Mouse (Mus musculus) left cerebral cortex, adult 9 months (tissue): ENCODE measurements around the gene Cul7.

ENCODE experiments used
- DNase-seq, 2 experiments: peaks; one replicate each; pipeline ENCODE4 v3.0.0; 2022; ENCODE audit warnings: low spot score in 2 of 2

Gene Cul7

GRCm38 (mm10) chr17:46650232-46651031 is at the start of gene Cul7:
Cul7 (plus strand) TSS chr17:46650337.
- DNase-seq, result peak; percentile 79 to 87

GRCm38 (mm10) chr17:46600569-46600968 is 49.6 kb upstream of the Cul7 start:
- DNase-seq, result no peak

- no peak for DNase-seq
Observed at GRCm38 (mm10) chr17:46602212-46602611, 47.9 kb upstream of the Cul7 start.

GRCm38 (mm10) chr17:46603229-46603628 is 46.9 kb upstream of the Cul7 start:
- DNase-seq, result no peak

- DNase-seq, result no peak
Observed at GRCm38 (mm10) chr17:46605126-46605525, 45.0 kb upstream of the Cul7 start.

GRCm38 (mm10) chr17:46605987-46606386 is 44.1 kb upstream of the Cul7 start:
- peak in 1 of 2 experiments; percentile 42 for DNase-seq

- no peak for DNase-seq
Observed at GRCm38 (mm10) chr17:46609721-46610514, 40.2 kb upstream of the Cul7 start.

- no peak for DNase-seq
Observed at GRCm38 (mm10) chr17:46611316-46611715, 38.8 kb upstream of the Cul7 start.

- no peak for DNase-seq
Observed at GRCm38 (mm10) chr17:46612189-46612588, 37.9 kb upstream of the Cul7 start.

GRCm38 (mm10) chr17:46612820-46613219 is 37.3 kb upstream of the Cul7 start:
- DNase-seq, result no peak

GRCm38 (mm10) chr17:46613229-46613628 is 36.9 kb upstream of the Cul7 start:
- DNase-seq, result no peak

- DNase-seq, result no peak
Observed at GRCm38 (mm10) chr17:46617799-46618198, 32.3 kb upstream of the Cul7 start.

- DNase-seq, result no peak
Observed at GRCm38 (mm10) chr17:46618394-46618768, 31.8 kb upstream of the Cul7 start.

GRCm38 (mm10) chr17:46618769-46619682 is 31.1 kb upstream of the Cul7 start:
- no peak for DNase-seq

- DNase-seq, result no peak
Observed at GRCm38 (mm10) chr17:46619683-46620357, 30.3 kb upstream of the Cul7 start.

GRCm38 (mm10) chr17:46621324-46621723 is 28.8 kb upstream of the Cul7 start:
- peak in 1 of 2 experiments; percentile 56 for DNase-seq

- DNase-seq, result no peak
Observed at GRCm38 (mm10) chr17:46622269-46622668, 27.9 kb upstream of the Cul7 start.

- no peak for DNase-seq
Observed at GRCm38 (mm10) chr17:46623819-46624557, 26.1 kb upstream of the Cul7 start.

- no peak for DNase-seq
Observed at GRCm38 (mm10) chr17:46624598-46624997, 25.5 kb upstream of the Cul7 start.

- DNase-seq, result no peak
Observed at GRCm38 (mm10) chr17:46627409-46627808, 22.7 kb upstream of the Cul7 start.

GRCm38 (mm10) chr17:46628471-46628790 is 21.7 kb upstream of the Cul7 start:
- no peak for DNase-seq
